Mouse (Mus musculus) midbrain, embryonic 14.5 days (tissue): Measurements from ENCODE around the gene Laptm5. TPM values are rescaled to one million over a fixed set of nuclear protein-coding genes. Genes with fewer than 3 reads are reported as not detected.

Source experiments
- ATAC-seq: fragments of 200-750 bp; cut with Nextera tagmentation; 2 replicates; pipeline ENCODE4 v1.8.0; 2017; ENCODE audit warnings: moderate number of reproducible peaks, moderate library complexity; ENCODE audit not compliant: low FRiP score, low TSS enrichment
- DNase-seq: peaks from one replicate; pipeline ENCODE4 v3.0.0-alpha.2; 2015
- H3K27ac ChIP-seq: fragments of 300-500 bp; sonication (generic); replicated peaks from 2 replicates; pipeline ENCODE4 v1.5.1; 2014; ENCODE audit warnings: mild to moderate bottlenecking, low read depth, low read length, moderate library complexity
- H3K27me3 ChIP-seq: fragments of 300-500 bp; sonication (generic); 2 replicates; pipeline ENCODE4 v1.6.1; 2014; ENCODE audit warnings: low read length, control low read depth, mixed read lengths; ENCODE audit not compliant: control insufficient read depth, insufficient read depth
- H3K36me3 ChIP-seq: fragments of 300-500 bp; sonication (generic); 2 replicates; pipeline ENCODE4 v1.6.1; 2014; ENCODE audit warnings: low read length, control low read depth; ENCODE audit not compliant: control insufficient read depth, insufficient read depth
- H3K4me1 ChIP-seq: fragments of 300-500 bp; sonication (generic); 2 replicates; pipeline ENCODE4 v1.6.1; 2014; ENCODE audit warnings: mild to moderate bottlenecking, antibody characterized with exemption, low read length, control low read depth; ENCODE audit not compliant: control insufficient read depth, insufficient read depth
- H3K4me2 ChIP-seq: fragments of 300-500 bp; sonication (generic); 2 replicates; pipeline ENCODE4 v1.6.1; 2014; ENCODE audit warnings: mild to moderate bottlenecking, low read length, moderate library complexity
- H3K4me3 ChIP-seq: fragments of 300-500 bp; sonication (generic); replicated peaks from 2 replicates; pipeline ENCODE4 v1.5.1; 2014; ENCODE audit warnings: low read depth, low read length
- H3K9ac ChIP-seq: fragments of 300-500 bp; sonication (generic); replicated peaks from 2 replicates; pipeline ENCODE4 v1.6.1; 2014; ENCODE audit warnings: mild to moderate bottlenecking, low read length, moderate library complexity
- H3K9me3 ChIP-seq: fragments of 300-500 bp; sonication (generic); 2 replicates; pipeline ENCODE4 v1.6.1; 2016; ENCODE audit warnings: low read length, control low read depth, mixed read lengths; ENCODE audit not compliant: control insufficient read depth
- WGBS: fragments of 180-500 bp; shearing (Covaris S2); extraction: QIAGEN DNeasy Blood & Tissue Kit; methylation state at CpG from one replicate; pipeline ENCODE4 v1.1.7; 2014; 5-methylcytosine and 5-hydroxymethylcytosine counted together
- polyA plus RNA-seq: library from polyadenylated mRNA; unstranded; fragments of >200 nt; fragmentation: Nextera tagmentation; extraction: Ambion mirVana; gene quantifications from 2 replicates; pipeline ENCODE4 v1.2.1, GENCODE M21; 2014

The Laptm5 gene
- polyA plus RNA-seq, 1 experiment from 2014 or later, result 31.7 TPM

GRCm38 (mm10) chr4:130918805-130919749 lies 6.2 kb downstream of the Laptm5 start:
- Histone ChIP-seq H3K36me3 (no peaks in the 10 kb centered on the region), H3K9me3 (no peaks in the 10 kb centered on the region), H3K4me1 (peaks cover 8% of the 10 kb centered on the region; the same call in 1 of the 2 replicates), H3K4me2 (no peak overlapping the region), H3K27me3 (no peaks in the 10 kb centered on the region), H3K27ac (no peak overlapping the region), H3K9ac (no peak overlapping the region), H3K4me3 (no peak overlapping the region)
- 75% methylated on average over 10 of the region's 10 CpGs for WGBS
- ATAC-seq, result 0 out of 2 replicates have a peak, but pooled peaks have one; percentile 20
- DNase-seq, result no peak

- H3K9ac ChIP-seq, result no peak overlapping the region
- H3K4me1 ChIP-seq, result peaks cover 8% of the 10 kb centered on the region; the same call in 1 of the 2 replicates
- DNase-seq (peak; percentile 51), ATAC-seq (peak; percentile 34; the same call in 1 of the 2 replicates)
- H3K27me3 ChIP-seq, result no peaks in the 10 kb centered on the region
- H3K4me2 ChIP-seq, result no peak overlapping the region
- WGBS, result 65% methylated on average over 9 of the region's 9 CpGs
- no peaks in the 10 kb centered on the region for H3K36me3 ChIP-seq
- H3K27ac ChIP-seq, result no peak overlapping the region
- no peaks in the 10 kb centered on the region for H3K9me3 ChIP-seq
- no peak overlapping the region for H3K4me3 ChIP-seq
Measured at GRCm38 (mm10) chr4:130919750-130920356, 6.9 kb downstream of the Laptm5 start.

- no peak for ATAC-seq
- Histone ChIP-seq H3K36me3 (no peaks in the 10 kb centered on the region), H3K9ac (no peak overlapping the region), H3K4me1 (peaks cover 8% of the 10 kb centered on the region; the same call in 1 of the 2 replicates), H3K4me3 (no peak overlapping the region), H3K27ac (no peak overlapping the region), H3K27me3 (no peaks in the 10 kb centered on the region), H3K9me3 (no peaks in the 10 kb centered on the region), H3K4me2 (no peak overlapping the region)
- 30% methylated on average over 12 of the region's 12 CpGs for WGBS
- no peak for DNase-seq
Measured at GRCm38 (mm10) chr4:130920951-130921693, 8.2 kb downstream of the Laptm5 start.

- Histone ChIP-seq H3K27me3 (no peaks in the 10 kb centered on the region), H3K9ac (no peak overlapping the region), H3K4me2 (no peak overlapping the region), H3K4me3 (no peak overlapping the region), H3K4me1 (peaks cover 8% of the 10 kb centered on the region; the same call in 1 of the 2 replicates), H3K9me3 (no peaks in the 10 kb centered on the region), H3K36me3 (no peaks in the 10 kb centered on the region), H3K27ac (no peak overlapping the region)
- DNase-seq (no peak), ATAC-seq (no peak)
- 83% methylated on average over 10 of the region's 10 CpGs for WGBS
Measured at GRCm38 (mm10) chr4:130921986-130922385, 9.1 kb downstream of the Laptm5 start.

- Histone ChIP-seq H3K9ac (no peak overlapping the region), H3K36me3 (no peaks in the 10 kb centered on the region), H3K27me3 (no peaks in the 10 kb centered on the region), H3K27ac (no peak overlapping the region), H3K4me1 (no peaks in the 10 kb centered on the region), H3K4me3 (no peak overlapping the region), H3K9me3 (no peaks in the 10 kb centered on the region), H3K4me2 (no peak overlapping the region)
- DNase-seq (no peak), ATAC-seq (no peak)
- 52% methylated on average over 6 of the region's 6 CpGs for WGBS
Measured at GRCm38 (mm10) chr4:130926274-130926673, 13.3 kb downstream of the Laptm5 start.

GRCm38 (mm10) chr4:130927821-130928220 lies 14.9 kb downstream of the Laptm5 start:
- WGBS, result 86% methylated on average over 12 of the region's 12 CpGs
- no peak overlapping the region for H3K4me3 ChIP-seq
- H3K9ac ChIP-seq, result no peak overlapping the region
- no peak overlapping the region for H3K27ac ChIP-seq
- ATAC-seq, result no peak
- no peaks in the 10 kb centered on the region for H3K4me1 ChIP-seq
- no peaks in the 10 kb centered on the region for H3K27me3 ChIP-seq
- H3K36me3 ChIP-seq, result no peaks in the 10 kb centered on the region
- no peak for DNase-seq
- H3K4me2 ChIP-seq, result no peak overlapping the region
- no peaks in the 10 kb centered on the region for H3K9me3 ChIP-seq

- no peak overlapping the region for H3K9ac ChIP-seq
- H3K27me3 ChIP-seq, result no peaks in the 10 kb centered on the region
- no peaks in the 10 kb centered on the region for H3K9me3 ChIP-seq
- ATAC-seq (no peak), DNase-seq (no peak)
- 72% methylated on average over 14 of the region's 14 CpGs for WGBS
- no peak overlapping the region for H3K27ac ChIP-seq
- H3K4me2 ChIP-seq, result no peak overlapping the region
- no peaks in the 10 kb centered on the region for H3K4me1 ChIP-seq
- H3K36me3 ChIP-seq, result no peaks in the 10 kb centered on the region
- H3K4me3 ChIP-seq, result no peak overlapping the region
Measured at GRCm38 (mm10) chr4:130942644-130943043, 29.7 kb downstream of the Laptm5 start.

- Histone ChIP-seq H3K36me3 (no peaks in the 10 kb centered on the region), H3K9me3 (no peaks in the 10 kb centered on the region), H3K9ac (no peak within 1 kb of the TSS), H3K27ac (no peak within 1 kb of the TSS), H3K4me1 (no peaks in the 10 kb centered on the region), H3K4me3 (no peak within 1 kb of the TSS), H3K27me3 (no peaks in the 10 kb centered on the region), H3K4me2 (no peak within 1 kb of the TSS)
- ATAC-seq (no peak), DNase-seq (no peak)
- 55% methylated on average over 6 of the region's 6 CpGs for WGBS
Measured at GRCm38 (mm10) chr4:130944112-130944511, 31.2 kb downstream of the Laptm5 start, which contains the start of gene Matn1. TSS of gene Matn1 (plus strand) at chr4:130944385.
